ENCODE assay signal across 8 mouse cellular contexts in genomic region chr9:44508721-44509486, GRCm38 (mm10). TPM values are rescaled to one million over a fixed set of nuclear protein-coding genes. Genes with fewer than 3 reads are reported as not detected.
DNase-seq lines count a peak whose midpoint lies in the region; ATAC-seq and TF ChIP-seq lines count a peak whose summit lies in the region.

No protein-coding gene starts in this region.

- H3K4me2 ChIP-seq in lung, embryonic 14.5 days, result peak overlapping the region; percentile 59
- peak overlapping the region; percentile 54 for H3K4me2 ChIP-seq in embryonic facial prominence, embryonic 13.5 days
- H3K4me2 ChIP-seq in liver, embryonic 16.5 days (ENCODE audit: low read depth, low read length), result peak overlapping the region; percentile 70; the same call in 1 of the 2 replicates

- H3K27me3 ChIP-seq in lung, embryonic 14.5 days (ENCODE audit: insufficient read depth, low read length), result no peaks in the 10 kb centered on the region
- no peaks in the 10 kb centered on the region for H3K27me3 ChIP-seq in embryonic facial prominence, embryonic 13.5 days
- H3K27me3 ChIP-seq in liver, embryonic 16.5 days (ENCODE audit: control insufficient read depth, insufficient read depth, low read depth, low read length), result no peaks in the 10 kb centered on the region

- H3K9me3 ChIP-seq in lung, embryonic 14.5 days (ENCODE audit: low read depth, low read length), result no peaks in the 10 kb centered on the region
- H3K9me3 ChIP-seq in embryonic facial prominence, embryonic 13.5 days, result no peaks in the 10 kb centered on the region
- no peaks in the 10 kb centered on the region for H3K9me3 ChIP-seq in liver, embryonic 16.5 days (replicated peaks; ENCODE audit: control insufficient read depth, low read length)

- peaks cover 20% of the 10 kb centered on the region; the same call in 1 of the 2 replicates for H3K4me1 ChIP-seq in lung, embryonic 14.5 days (ENCODE audit: insufficient read depth)
- peaks cover 67% of the 10 kb centered on the region for H3K4me1 ChIP-seq in embryonic facial prominence, embryonic 13.5 days
- H3K4me1 ChIP-seq in liver, embryonic 16.5 days (ENCODE audit: control insufficient read depth, low read depth, low read length), result peaks cover 26% of the 10 kb centered on the region

- H3K4me3 ChIP-seq in lung, embryonic 14.5 days (ENCODE audit: low read depth, low read length), result no peak overlapping the region
- H3K4me3 ChIP-seq in embryonic facial prominence, embryonic 13.5 days, result peak overlapping the region; percentile 28; the same call in 1 of the 2 replicates
- no peak overlapping the region for H3K4me3 ChIP-seq in liver, embryonic 16.5 days (ENCODE audit: low read depth, low read length)

- no peak overlapping the region for H3K9ac ChIP-seq in lung, embryonic 14.5 days
- H3K9ac ChIP-seq in embryonic facial prominence, embryonic 13.5 days, result peak overlapping the region; percentile 57
- no peak overlapping the region for H3K9ac ChIP-seq in liver, embryonic 16.5 days (ENCODE audit: low read depth, low read length)

- WGBS in lung, embryonic 14.5 days, result 75% methylated on average over 19 of the region's 19 CpGs
- WGBS in embryonic facial prominence, embryonic 13.5 days, result 81% methylated on average over 19 of the region's 19 CpGs
- 72% methylated on average over 19 of the region's 19 CpGs for WGBS in liver, embryonic 16.5 days (ENCODE audit: insufficient replicate concordance)

- H3K36me3 ChIP-seq in lung, embryonic 14.5 days (ENCODE audit: insufficient read depth), result peaks cover 50% of the 10 kb centered on the region
- peaks cover 56% of the 10 kb centered on the region for H3K36me3 ChIP-seq in embryonic facial prominence, embryonic 13.5 days
- H3K36me3 ChIP-seq in liver, embryonic 16.5 days (ENCODE audit: control insufficient read depth, insufficient read depth), result no peaks in the 10 kb centered on the region

- DNase-seq in lung, embryonic 14.5 days, result no peak
- no peak for DNase-seq in lung, postnatal 36 days
- DNase-seq in heart, postnatal 4 days, result peak; percentile 31
- DNase-seq in natural killer cell, adult 2 months (ENCODE audit: low spot score in 2 of 2), result no peak
- no peak for DNase-seq in urinary bladder, adult 2 months (ENCODE audit: low spot score)

- no peak overlapping the region for H3K27ac ChIP-seq in lung, embryonic 14.5 days (ENCODE audit: low read depth)
- H3K27ac ChIP-seq in embryonic facial prominence, embryonic 13.5 days, result peak overlapping the region; percentile 77
- no peak overlapping the region for H3K27ac ChIP-seq in liver, embryonic 16.5 days (ENCODE audit: low read length)

- TF ChIP-seq CTCF in lung, embryonic 14.5 days (IDR thresholded peaks at IDR 0.05; ENCODE audit: low read depth), result no peak

- no peak for ATAC-seq in lung, embryonic 14.5 days (ENCODE audit: insufficient read depth)
- ATAC-seq in embryonic facial prominence, embryonic 13.5 days (ENCODE audit: insufficient number of reproducible peaks, insufficient read depth, low FRiP score, low TSS enrichment, low read depth), result no peak
- no peak for ATAC-seq in liver, embryonic 16.5 days (ENCODE audit: low read depth)
- no peak for ATAC-seq in erythroblast, adult 5-6 weeks (replicated peaks; ENCODE audit: low FRiP score, poor library complexity, severe bottlenecking)

RNA-seq across cellular contexts. Expression of gene Bcl9l, which starts 26.3 kb away (rescaled TPM):
- polyA plus RNA-seq in lung, embryonic 14.5 days (2014; fragmentation: Nextera tagmentation; extraction: Ambion mirVana), result 16.3 and 17.3 TPM in 2 replicates
- polyA plus RNA-seq in embryonic facial prominence, embryonic 13.5 days (2015; fragmentation: Nextera tagmentation; extraction: Ambion mirVana), result 18.2 and 19.3 TPM in 2 replicates
- 10 to 100 TPM; 56.8 to 64.0 TPM for total RNA-seq in heart, postnatal 4 days (2021)
- 2.2 TPM in 2 replicates for polyA plus RNA-seq in liver, embryonic 16.5 days (2015; fragmentation: Nextera tagmentation; extraction: Ambion mirVana)
- total RNA-seq in erythroblast, adult 5-6 weeks (2015; ENCODE audit: low replicate concordance), result 0.77 and 0.84 TPM in 2 replicates
- total RNA-seq in erythroblast, adult 5-6 weeks (2017; ENCODE audit: low replicate concordance), result 0.42 and 2.8 TPM in 2 replicates
- polyA plus RNA-seq in urinary bladder, adult 2 months (2012; rRNA removed), result 11.1 and 29.7 TPM in 2 replicates

RNA-seq across cellular contexts. Expression of gene Cxcr5, which starts 52.8 kb away (rescaled TPM):
- not detected in 2 replicates for polyA plus RNA-seq in lung, embryonic 14.5 days (2014; fragmentation: Nextera tagmentation; extraction: Ambion mirVana)
- 0.10 TPM in 1 of 2 replicates, not detected in the other for polyA plus RNA-seq in embryonic facial prominence, embryonic 13.5 days (2015; fragmentation: Nextera tagmentation; extraction: Ambion mirVana)
- total RNA-seq in heart, postnatal 4 days (2021), result under 1 TPM; 0.14 to 0.29 TPM
- 0.14 TPM in 1 of 2 replicates, not detected in the other for polyA plus RNA-seq in liver, embryonic 16.5 days (2015; fragmentation: Nextera tagmentation; extraction: Ambion mirVana)
- not detected in 2 replicates for total RNA-seq in erythroblast, adult 5-6 weeks (2015; ENCODE audit: low replicate concordance)
- total RNA-seq in erythroblast, adult 5-6 weeks (2017; ENCODE audit: low replicate concordance), result not detected in 2 replicates
- polyA plus RNA-seq in urinary bladder, adult 2 months (2012; rRNA removed), result 0.11 and 0.16 TPM in 2 replicates

RNA-seq across cellular contexts. Expression of gene Upk2, which starts 54.1 kb away (rescaled TPM):
- 0.39 and 0.53 TPM in 2 replicates for polyA plus RNA-seq in lung, embryonic 14.5 days (2014; fragmentation: Nextera tagmentation; extraction: Ambion mirVana)
- 2.8 and 2.9 TPM in 2 replicates for polyA plus RNA-seq in embryonic facial prominence, embryonic 13.5 days (2015; fragmentation: Nextera tagmentation; extraction: Ambion mirVana)
- not detected for total RNA-seq in heart, postnatal 4 days (2021)
- polyA plus RNA-seq in liver, embryonic 16.5 days (2015; fragmentation: Nextera tagmentation; extraction: Ambion mirVana), result not detected in 2 replicates
- total RNA-seq in erythroblast, adult 5-6 weeks (2015; ENCODE audit: low replicate concordance), result not detected in 2 replicates
- not detected in 2 replicates for total RNA-seq in erythroblast, adult 5-6 weeks (2017; ENCODE audit: low replicate concordance)
- polyA plus RNA-seq in urinary bladder, adult 2 months (2012; rRNA removed), result 788 and 1,023 TPM in 2 replicates

Comparison
In these comparisons a context has a peak if more than half of its experiments do, and no peak if none do; other contexts are left out.
1. RNA of gene Upk2, which starts 54.1 kb away (polyA plus RNA-seq): 788 to 1,023 TPM in urinary bladder, adult 2 months; 2.8 to 2.9 TPM in embryonic facial prominence, embryonic 13.5 days, 0.39 to 0.53 TPM in lung, embryonic 14.5 days and not detected in liver, embryonic 16.5 days; every median in the first group is over 100 times any median in the second.
2. Peak in every context shown above with its lines, with median percentiles within 50 percentile points of each other: H3K4me2 ChIP-seq.